Mouse (Mus musculus): ENCODE data around the gene Lypd6b.
A peak's percentile ranks its signal among the peaks of the same experiment; 100 is the strongest.

Gene Lypd6b

DNA sequence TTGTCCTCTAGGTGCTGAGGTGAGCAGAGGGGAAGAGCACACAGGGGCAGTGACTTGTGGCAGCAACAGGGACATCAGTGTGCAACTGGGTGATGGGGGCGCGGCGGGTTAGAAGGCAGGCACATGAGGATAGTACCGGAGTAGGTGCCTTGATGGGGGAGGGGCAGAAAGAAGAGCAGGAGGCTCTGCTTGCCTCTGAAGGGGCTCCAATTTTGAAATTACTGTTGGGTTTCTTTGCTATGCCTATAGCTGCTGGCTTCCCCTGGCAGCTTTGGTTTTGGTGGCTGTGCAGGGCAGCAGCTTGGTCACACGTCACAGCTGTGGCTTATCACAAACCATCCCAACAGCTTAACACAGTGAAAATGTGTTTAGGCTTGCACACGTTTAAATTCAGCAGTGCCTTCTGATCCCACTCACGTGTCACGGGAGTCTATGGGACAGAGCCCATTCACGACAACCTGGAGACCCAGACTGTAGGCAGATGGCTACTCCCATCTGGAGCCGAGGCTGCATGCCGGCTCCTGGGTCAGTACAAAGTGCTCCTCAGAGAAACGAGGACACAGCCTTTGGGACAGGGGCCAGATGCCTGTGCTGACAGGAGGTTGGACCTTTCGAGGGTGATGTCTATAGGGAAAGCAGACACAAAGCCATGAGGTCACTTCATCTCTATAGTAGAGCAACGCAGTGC, 42.2 kb upstream of the Lypd6b start:
- peaks cover 26% of the 10 kb centered on the region for H3K4me1 ChIP-seq (replicated peaks; ENCODE audit: low read depth, low read length)
- no peak overlapping the region for H3K4me3 ChIP-seq (replicated peaks; ENCODE audit: low read length)
- TF ChIP-seq POU5F1 (IDR thresholded peaks at IDR 0.05; ENCODE audit: borderline replicate concordance, low read length) (no peak), CTCF (conservative IDR thresholded peaks at IDR 0.05; ENCODE audit: low read length) (no peak), NANOG (IDR thresholded peaks at IDR 0.05; ENCODE audit: borderline replicate concordance, low read length) (no peak)
- H3K36me3 ChIP-seq (ENCODE audit: insufficient read depth, low read length), result peaks cover 16% of the 10 kb centered on the region
- H3K27me3 ChIP-seq (ENCODE audit: insufficient read depth, low read length), result no peaks in the 10 kb centered on the region
- H3K9me3 ChIP-seq (ENCODE audit: low read length), result no peaks in the 10 kb centered on the region

DNA sequence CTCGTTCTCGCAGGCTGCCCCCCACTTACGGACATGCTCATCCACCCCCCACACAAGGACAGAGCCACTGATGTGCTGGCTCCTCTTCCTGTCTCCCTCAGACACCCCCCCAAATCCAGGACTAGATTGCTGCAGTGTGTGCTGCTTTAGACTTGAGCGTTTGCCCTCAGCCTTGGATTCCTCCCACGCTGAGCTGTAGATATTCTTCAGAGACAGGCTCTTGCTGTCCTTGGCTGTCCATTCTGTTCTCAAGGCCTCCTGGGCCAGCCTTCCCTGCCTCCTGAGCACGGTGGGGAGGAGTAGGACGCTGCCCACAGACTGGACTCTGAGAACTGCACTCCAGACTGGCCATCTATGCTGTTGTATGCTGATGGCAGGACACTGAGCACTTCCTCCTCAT, 40.5 kb upstream of the Lypd6b start:
- H3K4me3 ChIP-seq (replicated peaks; ENCODE audit: low read length), result no peak overlapping the region
- H3K4me1 ChIP-seq (replicated peaks; ENCODE audit: low read depth, low read length), result peaks cover 21% of the 10 kb centered on the region
- H3K9me3 ChIP-seq (ENCODE audit: low read length), result no peaks in the 10 kb centered on the region
- peaks cover 7% of the 10 kb centered on the region for H3K36me3 ChIP-seq (ENCODE audit: insufficient read depth, low read length)
- H3K27me3 ChIP-seq (ENCODE audit: insufficient read depth, low read length), result no peaks in the 10 kb centered on the region
- TF ChIP-seq CTCF (conservative IDR thresholded peaks at IDR 0.05; ENCODE audit: low read length) (no peak), POU5F1 (IDR thresholded peaks at IDR 0.05; ENCODE audit: borderline replicate concordance, low read length) (no peak), NANOG (IDR thresholded peaks at IDR 0.05; ENCODE audit: borderline replicate concordance, low read length) (no peak)

DNA sequence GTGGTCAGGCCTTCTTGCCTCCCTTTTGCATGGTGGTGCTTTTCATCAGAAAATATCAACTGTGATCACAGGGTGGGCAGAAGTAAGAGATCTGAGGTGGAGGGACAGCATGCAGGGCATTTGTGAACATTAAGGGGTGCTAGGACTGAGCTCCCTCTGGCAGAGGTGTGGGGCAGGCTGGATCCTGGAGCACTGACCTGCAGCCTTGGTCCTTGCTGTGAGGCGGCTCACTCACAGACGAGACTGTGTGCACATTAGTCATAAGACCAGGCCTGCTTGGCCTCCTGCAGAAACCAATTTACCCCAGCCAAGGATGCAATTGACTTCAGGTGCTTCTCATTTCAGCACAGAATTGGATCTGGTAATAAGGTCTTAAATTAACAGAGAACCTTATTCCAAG, 39.8 kb upstream of the Lypd6b start:
- peaks cover 11% of the 10 kb centered on the region for H3K36me3 ChIP-seq (ENCODE audit: insufficient read depth, low read length)
- no peaks in the 10 kb centered on the region for H3K9me3 ChIP-seq (ENCODE audit: low read length)
- peaks cover 21% of the 10 kb centered on the region for H3K4me1 ChIP-seq (replicated peaks; ENCODE audit: low read depth, low read length)
- no peak overlapping the region for H3K4me3 ChIP-seq (replicated peaks; ENCODE audit: low read length)
- H3K27me3 ChIP-seq (ENCODE audit: insufficient read depth, low read length), result no peaks in the 10 kb centered on the region
- TF ChIP-seq NANOG (IDR thresholded peaks at IDR 0.05; ENCODE audit: borderline replicate concordance, low read length) (no peak), POU5F1 (IDR thresholded peaks at IDR 0.05; ENCODE audit: borderline replicate concordance, low read length) (no peak), CTCF (conservative IDR thresholded peaks at IDR 0.05; ENCODE audit: low read length) (no peak)

DNA sequence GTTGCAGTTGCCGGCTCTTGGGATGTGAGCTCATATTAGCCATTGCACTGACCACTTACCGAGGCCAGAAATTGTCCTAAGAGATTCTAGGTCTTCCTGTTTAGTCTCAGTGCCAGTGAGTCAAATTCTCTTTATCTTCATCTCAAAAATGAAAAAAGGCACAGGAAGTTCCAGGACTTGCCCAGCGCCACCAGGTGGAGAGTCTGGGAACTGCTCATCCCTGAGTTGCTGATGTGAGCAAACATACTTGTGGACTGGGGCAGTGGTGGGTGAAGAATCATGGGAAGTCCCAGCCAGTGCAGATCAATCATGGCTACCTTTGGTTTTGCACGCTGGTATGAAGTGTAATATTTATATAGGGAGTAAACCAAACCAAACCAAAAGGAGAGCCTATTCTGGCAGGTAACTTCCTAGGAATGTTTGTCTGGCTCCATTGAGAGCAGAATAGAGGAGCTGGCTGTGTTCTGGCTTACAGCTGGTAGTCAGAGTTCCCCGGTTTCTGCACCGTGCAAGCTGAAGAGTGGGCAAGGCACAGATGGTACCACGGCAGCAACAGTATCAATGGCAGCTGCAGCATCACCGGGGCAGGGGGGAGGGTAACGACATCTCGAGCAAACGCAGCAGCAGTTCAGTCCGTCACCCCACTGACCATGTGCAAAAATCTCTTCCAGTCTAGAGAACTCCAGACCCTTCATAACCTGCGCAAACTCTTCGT, 38.7 kb upstream of the Lypd6b start:
- peak; percentile 89 for TF ChIP-seq CTCF (conservative IDR thresholded peaks at IDR 0.05; ENCODE audit: low read length)
- TF ChIP-seq NANOG (IDR thresholded peaks at IDR 0.05; ENCODE audit: borderline replicate concordance, low read length), result no peak
- peaks cover 20% of the 10 kb centered on the region for H3K4me1 ChIP-seq (replicated peaks; ENCODE audit: low read depth, low read length)
- H3K4me3 ChIP-seq (replicated peaks; ENCODE audit: low read length), result no peak overlapping the region
- H3K9me3 ChIP-seq (ENCODE audit: low read length), result peaks cover 5% of the 10 kb centered on the region; the same call in 1 of the 2 replicates
- no peaks in the 10 kb centered on the region for H3K27me3 ChIP-seq (ENCODE audit: insufficient read depth, low read length)
- peaks cover 20% of the 10 kb centered on the region for H3K36me3 ChIP-seq (ENCODE audit: insufficient read depth, low read length)

DNA sequence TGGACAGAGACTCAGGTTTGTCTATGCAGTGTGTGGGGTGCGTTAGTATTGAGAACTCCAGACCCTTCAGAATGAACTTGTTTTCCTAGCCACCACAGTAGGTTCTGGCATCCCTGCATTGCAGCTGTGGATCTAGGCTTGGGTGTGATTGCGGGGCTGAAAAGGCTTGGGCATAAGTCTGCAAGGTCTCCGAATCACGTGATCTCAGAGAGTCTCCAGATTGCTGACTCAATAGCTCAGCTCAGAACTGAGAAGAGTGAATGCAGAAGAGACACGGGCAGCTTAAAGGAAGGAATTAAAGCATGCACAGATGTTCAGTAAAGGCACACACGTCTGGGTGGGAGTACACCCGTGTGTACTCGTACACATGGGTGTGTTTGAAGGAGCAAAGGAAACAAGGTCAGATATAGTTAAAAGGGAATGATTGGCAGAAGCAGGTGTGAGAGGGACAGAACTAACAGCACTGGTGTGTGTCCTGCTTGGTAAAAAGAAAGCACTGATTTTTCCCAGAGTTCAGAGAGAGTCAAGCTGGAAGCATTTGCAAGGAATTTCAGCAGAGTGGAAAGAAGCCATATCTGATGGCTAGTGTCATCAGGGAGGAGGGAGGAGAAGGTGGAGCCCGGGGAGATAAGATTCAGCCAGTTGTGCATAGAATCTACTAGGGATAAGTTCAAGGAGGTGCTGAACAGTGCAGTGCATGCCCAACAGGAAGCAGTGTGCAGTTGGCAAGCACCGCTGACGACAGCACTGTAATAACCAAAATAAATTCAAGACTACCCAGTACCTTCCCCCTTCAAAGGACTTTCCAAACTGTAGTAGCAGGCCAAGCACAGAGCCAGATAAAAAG, 37.5 kb upstream of the Lypd6b start:
- Histone ChIP-seq H3K36me3 (ENCODE audit: insufficient read depth, low read length) (peaks cover 20% of the 10 kb centered on the region), H3K4me1 (replicated peaks; ENCODE audit: low read depth, low read length) (peaks cover 8% of the 10 kb centered on the region)
- no peak for TF ChIP-seq NANOG (IDR thresholded peaks at IDR 0.05; ENCODE audit: borderline replicate concordance, low read length)
- TF ChIP-seq CTCF (conservative IDR thresholded peaks at IDR 0.05; ENCODE audit: low read length), result no peak
- no peak for TF ChIP-seq POU5F1 (IDR thresholded peaks at IDR 0.05; ENCODE audit: borderline replicate concordance, low read length)

DNA sequence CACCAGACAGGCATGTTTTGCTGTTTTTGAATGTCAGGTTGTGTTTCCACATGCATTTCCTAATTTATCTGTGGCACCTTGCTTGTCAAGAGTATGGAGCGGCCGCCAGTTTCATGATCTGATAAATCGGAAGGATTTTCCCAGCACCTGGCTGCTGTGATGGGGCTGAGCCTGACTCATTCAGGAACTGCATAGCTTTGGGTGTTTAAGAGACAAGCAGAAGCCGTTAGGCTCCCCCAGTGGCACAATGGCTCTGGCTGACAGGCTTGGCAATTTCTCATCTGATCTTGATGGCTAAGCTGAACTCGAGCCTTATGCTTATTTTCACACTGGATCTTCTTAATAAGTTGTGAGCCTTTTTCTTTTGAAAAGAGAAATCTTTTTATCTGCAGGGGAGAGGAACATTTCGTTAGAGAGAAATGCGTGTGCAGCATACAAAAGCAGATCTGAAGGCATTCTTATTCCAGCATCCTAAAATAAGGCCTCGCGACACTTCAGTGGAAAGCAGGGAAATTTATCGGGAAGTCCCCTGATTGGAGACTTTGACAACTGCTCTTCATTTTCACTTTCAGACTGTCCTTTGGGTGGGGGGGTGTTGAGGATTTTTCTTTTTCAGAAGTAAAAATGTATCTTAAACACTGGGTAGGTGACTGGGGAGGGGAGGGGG, 35.8 kb upstream of the Lypd6b start:
- TF ChIP-seq CTCF (conservative IDR thresholded peaks at IDR 0.05; ENCODE audit: low read length), result no peak
- no peak for TF ChIP-seq POU5F1 (IDR thresholded peaks at IDR 0.05; ENCODE audit: borderline replicate concordance, low read length)
- no peak for TF ChIP-seq NANOG (IDR thresholded peaks at IDR 0.05; ENCODE audit: borderline replicate concordance, low read length)

More for the DNA sequence above, 37.5 kb upstream of the Lypd6b start:
- peaks cover 5% of the 10 kb centered on the region; the same call in 1 of the 2 replicates for H3K9me3 ChIP-seq (ENCODE audit: low read length)
- no peaks in the 10 kb centered on the region for H3K27me3 ChIP-seq (ENCODE audit: insufficient read depth, low read length)
- no peak overlapping the region for H3K4me3 ChIP-seq (replicated peaks; ENCODE audit: low read length)

DNA sequence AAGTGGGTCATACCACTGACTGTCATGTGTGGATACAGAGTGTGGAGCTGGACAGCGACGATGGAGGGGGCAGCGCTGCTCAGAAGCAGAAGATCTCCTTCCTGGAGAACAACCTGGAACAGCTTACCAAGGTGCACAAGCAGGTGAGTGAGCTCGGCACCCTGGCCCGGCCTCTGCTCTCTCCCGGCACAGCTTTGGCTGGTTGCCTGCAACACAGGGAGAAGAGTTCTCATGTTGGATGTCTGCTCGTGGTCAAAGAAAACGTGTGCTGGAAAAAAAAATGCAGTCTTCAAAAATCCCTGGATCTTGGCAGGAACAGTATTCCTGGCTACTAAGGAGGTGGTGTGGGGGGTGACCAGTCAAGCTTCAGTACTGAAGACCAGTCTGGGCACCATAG, 35.3 kb upstream of the Lypd6b start:
- no peaks in the 10 kb centered on the region for H3K27me3 ChIP-seq (ENCODE audit: insufficient read depth, low read length)
- no peak overlapping the region for H3K4me3 ChIP-seq (replicated peaks; ENCODE audit: low read length)
- H3K36me3 ChIP-seq (ENCODE audit: insufficient read depth, low read length), result peaks cover 17% of the 10 kb centered on the region
- no peak for TF ChIP-seq CTCF (conservative IDR thresholded peaks at IDR 0.05; ENCODE audit: low read length)
- no peak for TF ChIP-seq POU5F1 (IDR thresholded peaks at IDR 0.05; ENCODE audit: borderline replicate concordance, low read length)
- TF ChIP-seq NANOG (IDR thresholded peaks at IDR 0.05; ENCODE audit: borderline replicate concordance, low read length), result no peak
- peaks cover 5% of the 10 kb centered on the region; the same call in 1 of the 2 replicates for H3K9me3 ChIP-seq (ENCODE audit: low read length)
- no peaks in the 10 kb centered on the region for H3K4me1 ChIP-seq (replicated peaks; ENCODE audit: low read depth, low read length)

More for the DNA sequence above, 35.8 kb upstream of the Lypd6b start:
- Histone ChIP-seq H3K9me3 (ENCODE audit: low read length) (peaks cover 5% of the 10 kb centered on the region; the same call in 1 of the 2 replicates), H3K27me3 (ENCODE audit: insufficient read depth, low read length) (no peaks in the 10 kb centered on the region), H3K4me1 (replicated peaks; ENCODE audit: low read depth, low read length) (no peaks in the 10 kb centered on the region), H3K4me3 (replicated peaks; ENCODE audit: low read length) (no peak overlapping the region), H3K36me3 (ENCODE audit: insufficient read depth, low read length) (peaks cover 20% of the 10 kb centered on the region)
